Mouse (Mus musculus): ENCODE measurements at regions not wholly inside any gene's neighbourhood (a gene's known extent, or its start where the extent isn't known, plus 50 kb on each side); places are given as distances from the start of the nearest gene placed in this dataset.

GRCm38 (mm10) chr6:6496336-6496735, 82.1 kb downstream of the Sem1 start:
- TF ChIP-seq CTCF (IDR thresholded peaks at IDR 0.05; ENCODE audit: low read depth, low read length) = no peak
- TF ChIP-seq POLR2A (IDR thresholded peaks at IDR 0.05; ENCODE audit: insufficient read depth, low read length) = no peak
- TF ChIP-seq EP300 (IDR thresholded peaks at IDR 0.05; ENCODE audit: insufficient read depth, low read depth, low read length) = no peak
